Mouse (Mus musculus) layer of hippocampus, adult 8-10 months (tissue): ENCODE measurements around the gene Pts. TPM values are rescaled to one million over a fixed set of nuclear protein-coding genes. Genes with fewer than 3 reads are reported as not detected.
A peak's percentile ranks its signal among the peaks of the same experiment; 100 is the strongest.

ENCODE experiments used
- DNase-seq, 2 experiments: peaks; one replicate each; pipeline ENCODE4 v3.0.0; 2022; ENCODE audit warnings: low spot score in 2 of 2
- total RNA-seq, 4 experiments: library from RNA; stranded (reverse); gene quantifications; 2 replicates each; pipeline ENCODE4 v1.2.4; 2022

The Pts gene
- total RNA-seq, 4 experiments from 2014 or later, result 34.3 to 38.0 (median 35.7) TPM

DNA sequence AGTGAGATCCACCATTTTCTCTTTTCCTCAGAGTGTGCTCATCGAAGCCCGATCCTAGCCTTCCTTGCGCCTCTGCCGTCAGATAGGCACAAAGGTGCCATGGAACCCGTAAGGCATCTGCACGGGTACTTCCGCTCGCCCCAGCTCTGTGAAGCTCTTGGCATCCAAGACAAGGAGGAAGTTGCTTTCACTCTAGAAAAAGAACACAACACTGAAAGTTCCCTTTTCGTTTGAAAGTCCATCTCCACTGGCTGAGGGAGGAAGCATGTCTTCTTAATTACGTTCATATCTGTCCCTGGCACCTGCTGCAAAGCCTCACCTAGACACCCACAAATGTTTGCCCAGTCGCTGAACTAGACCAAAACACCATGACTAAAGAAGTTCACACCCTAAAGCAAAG, 4.8 kb upstream of the Pts start:
- no peak for DNase-seq

DNA sequence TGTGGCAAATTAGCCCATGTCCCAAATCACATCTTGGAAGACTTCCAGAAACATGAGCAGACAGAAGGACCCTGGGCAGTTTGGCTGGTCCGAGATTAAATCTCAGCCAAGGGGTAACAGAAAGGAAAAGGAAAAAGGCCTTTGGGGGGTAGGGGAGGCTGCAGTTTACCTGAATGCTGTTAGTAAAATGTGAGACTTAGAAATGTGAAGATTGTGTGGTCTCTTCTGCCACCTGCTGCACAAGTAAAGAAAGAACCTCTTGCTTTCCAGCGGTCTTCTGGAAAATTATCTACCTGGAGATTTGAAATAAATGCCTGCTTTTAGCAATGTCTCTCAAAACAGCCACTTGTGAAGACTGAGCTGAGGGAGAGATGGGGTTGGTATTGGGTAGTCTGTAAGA, 2.4 kb upstream of the Pts start:
- peak in 1 of 2 experiments; percentile 28 for DNase-seq

DNA sequence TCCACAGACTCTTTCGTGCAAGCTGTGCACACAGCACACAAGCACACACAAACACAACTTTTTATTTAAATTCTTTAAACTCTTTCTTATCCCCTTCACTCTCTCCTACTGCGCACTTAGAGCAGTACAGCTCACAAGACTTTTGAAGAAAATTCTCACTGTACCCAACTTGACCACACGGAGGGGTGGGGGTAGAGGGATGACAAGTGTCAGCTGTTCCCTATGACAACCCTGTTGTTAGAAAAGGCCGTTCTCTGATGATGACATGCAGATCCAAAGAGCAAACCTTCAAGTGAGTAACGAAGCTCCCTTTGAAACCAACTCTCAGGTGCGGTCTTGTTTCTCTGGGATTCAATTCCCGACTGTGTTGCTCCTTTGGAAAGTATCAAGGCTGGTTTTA, 664 bp downstream of the Pts start:
- no peak for DNase-seq

DNA sequence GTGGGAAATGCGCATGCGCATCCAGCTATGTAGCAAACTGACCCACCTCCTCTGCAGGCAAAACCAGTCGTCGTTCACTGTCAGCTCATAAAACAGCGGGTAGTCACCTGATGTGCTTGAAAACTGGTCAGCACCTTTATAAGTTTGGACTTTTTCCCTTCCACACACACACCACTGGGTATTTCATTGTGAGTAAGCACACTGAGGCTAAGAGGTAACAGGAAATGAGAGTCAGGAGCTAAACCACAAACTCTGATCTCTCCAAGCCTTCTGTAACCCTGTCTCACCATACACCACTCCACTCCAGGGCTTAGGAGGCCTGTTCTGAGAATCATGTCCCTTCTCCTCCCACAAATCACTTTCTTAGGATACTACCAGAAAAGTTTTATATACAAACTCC, 2.9 kb downstream of the Pts start:
- DNase-seq, result no peak

DNA sequence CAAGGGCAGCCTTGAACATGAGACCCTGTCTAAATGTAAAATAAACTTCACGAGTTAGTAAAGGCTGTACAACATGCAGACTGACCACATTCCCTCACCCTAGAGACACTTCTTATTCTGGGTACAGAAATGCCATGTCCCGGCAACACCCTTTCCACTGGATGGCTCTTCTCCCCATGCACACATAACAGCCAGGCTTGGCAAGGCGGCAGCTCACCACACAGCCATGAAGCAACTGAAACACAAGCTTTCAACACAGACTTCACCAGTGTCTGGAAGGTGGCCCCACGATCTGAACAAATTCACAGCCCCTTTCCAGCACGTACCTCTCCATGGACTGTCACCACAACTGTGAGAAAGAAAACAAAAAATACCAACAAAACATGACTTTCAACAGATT, 3.6 kb downstream of the Pts start:
- DNase-seq, result no peak

DNA sequence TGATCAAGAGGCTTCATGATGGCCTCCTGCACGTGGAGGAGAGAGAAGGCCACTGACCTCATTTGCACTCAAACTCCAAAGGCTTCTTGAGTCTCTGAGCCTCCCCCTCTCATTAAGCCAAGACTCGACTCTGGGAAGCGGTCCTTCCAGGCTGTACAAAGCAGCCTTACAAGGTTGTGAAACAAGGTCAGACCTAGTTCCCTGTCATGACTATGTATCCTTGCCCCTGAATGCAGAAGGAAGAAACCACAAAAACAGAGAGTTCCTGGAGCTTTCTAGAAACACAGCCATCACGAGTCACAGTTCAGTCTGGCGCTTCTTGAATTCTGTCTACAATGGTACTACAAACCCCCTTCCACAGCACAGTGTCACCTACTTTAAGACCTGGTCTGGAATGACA, 6.0 kb downstream of the Pts start:
- no peak for DNase-seq

DNA sequence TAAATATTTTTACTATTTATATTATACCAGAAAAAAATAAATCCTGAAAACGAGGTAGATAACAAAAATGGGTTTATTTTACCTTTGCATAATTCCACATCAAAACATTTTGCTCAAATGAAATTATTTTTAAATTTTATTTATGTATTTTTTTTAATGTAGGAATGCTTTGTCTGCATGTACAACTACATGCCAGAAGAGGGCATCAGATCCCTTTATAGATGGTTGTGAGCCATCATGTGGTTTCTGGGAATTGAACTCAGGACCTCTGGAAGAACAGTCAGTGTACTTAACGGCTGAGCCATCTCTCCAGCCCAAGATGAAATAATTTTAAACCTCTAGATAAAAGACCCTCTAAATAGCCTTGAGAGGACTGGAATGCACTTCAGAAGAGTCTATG, 7.0 kb downstream of the Pts start:
- no peak for DNase-seq

DNA sequence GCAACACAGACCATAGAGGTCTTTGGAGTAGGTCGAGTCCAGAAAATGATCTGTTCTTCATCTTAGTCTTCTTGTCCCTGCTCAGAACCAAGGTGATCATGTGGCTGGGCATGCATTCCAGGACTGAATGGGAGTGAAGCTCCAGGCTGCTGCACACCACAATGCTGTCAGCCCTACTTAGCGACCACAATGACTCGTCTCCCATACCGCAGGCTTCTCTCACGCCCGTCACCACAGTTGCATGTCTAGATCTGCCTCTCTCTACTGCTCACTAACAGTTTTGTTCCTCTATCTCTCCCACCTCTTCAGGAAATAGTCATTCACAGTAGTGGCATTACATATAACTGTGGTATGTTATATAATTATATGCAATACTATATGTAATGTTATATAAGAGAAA, 7.8 kb downstream of the Pts start:
- no peak for DNase-seq

DNA sequence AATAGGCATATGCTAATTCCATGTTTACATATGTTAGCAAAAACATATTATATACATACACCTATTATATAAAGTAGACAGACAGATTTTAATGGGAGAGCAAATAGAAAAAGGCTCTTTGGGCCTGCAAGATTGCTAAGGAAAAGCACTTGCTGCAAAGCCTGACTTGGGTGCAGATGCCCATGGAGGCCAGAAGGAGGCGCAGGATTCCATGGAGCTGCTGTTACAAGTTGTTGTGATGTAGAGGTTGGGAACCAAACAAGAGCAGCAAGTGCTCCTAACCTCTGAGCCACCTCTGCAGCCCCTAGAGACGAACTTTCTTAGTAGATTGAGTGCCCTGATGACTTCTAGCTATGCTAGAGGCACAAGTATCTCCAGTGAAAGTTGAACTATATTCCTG, 9.7 kb downstream of the Pts start:
- DNase-seq, result no peak

DNA sequence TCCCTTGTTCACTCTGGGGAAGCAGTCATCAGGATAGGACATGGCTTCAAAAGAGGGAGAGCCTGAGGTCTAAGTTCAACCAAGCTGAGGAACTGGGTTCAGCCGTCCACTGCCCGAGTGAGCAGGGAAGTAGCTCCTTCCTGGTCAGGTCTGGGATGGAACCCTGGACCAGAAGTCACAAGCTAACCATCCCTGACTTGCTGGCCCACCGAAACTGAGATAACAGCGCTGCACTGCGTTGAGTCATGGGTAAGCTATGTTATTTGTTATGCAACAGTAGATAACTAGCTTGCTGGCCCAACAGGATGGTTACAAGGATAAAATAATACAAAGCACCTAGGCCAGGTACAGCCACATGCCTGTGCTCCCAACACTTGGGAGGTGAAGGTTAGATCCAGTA, 13.1 kb downstream of the Pts start:
- no peak for DNase-seq

DNA sequence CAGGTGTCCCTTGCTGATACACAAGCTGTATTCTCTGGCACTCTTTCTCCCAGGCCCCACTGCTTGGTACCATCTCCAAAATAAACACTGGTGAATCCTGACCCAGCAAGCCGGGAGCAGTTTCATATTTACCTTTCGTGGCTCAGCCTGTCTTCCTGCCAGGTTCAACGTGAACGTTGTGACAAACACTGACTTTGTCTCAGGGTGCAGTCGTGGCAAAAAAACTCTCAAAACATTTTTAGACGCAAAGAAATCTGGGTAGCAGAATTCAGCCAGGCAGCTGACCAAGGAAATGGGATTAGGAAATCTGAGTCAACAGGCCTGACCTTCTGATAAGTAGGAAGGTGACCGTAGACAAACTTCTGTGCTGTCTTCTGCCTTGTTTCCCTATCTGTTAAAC, 21.0 kb downstream of the Pts start:
- DNase-seq, result no peak

DNA sequence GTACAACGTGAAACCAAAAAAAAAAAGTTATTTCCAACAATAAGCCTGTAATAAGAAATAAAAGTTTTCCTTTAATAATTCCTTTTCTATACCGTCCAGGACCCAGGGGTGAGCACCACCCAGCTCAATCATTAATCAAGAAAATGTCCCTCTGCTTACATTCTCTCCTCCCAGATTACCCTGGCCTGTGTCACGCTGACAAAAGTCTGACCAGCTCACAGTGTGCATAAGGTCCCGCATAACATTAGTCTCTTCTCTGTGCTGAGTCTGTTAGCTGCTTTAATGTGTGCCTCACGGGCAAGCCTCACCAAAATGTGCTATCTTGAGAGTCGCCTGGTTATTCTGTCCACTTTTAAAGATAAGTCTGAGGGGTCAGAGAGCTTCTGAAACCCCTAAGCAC, 23.1 kb downstream of the Pts start:
- no peak for DNase-seq

DNA sequence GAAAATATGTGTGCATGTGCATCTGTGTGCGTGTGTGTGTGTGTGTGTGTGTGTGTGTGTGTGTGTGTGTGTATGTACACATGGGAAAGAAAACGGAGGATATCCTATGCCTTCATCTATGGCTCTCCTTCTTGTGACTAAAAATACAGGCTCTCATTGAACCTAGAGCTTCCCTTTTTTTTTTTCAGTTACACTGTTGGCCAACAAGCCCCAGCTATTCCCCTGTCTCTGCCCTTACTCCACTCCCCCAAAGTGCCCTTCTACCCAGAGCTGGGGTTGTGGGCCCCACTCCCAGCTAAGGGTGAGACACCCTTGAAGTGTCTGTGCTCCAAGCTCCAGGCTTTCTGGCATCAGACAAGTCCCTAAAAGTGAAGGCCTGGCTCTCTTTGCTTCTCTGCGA, 25.6 kb downstream of the Pts start:
- DNase-seq, result no peak

DNA sequence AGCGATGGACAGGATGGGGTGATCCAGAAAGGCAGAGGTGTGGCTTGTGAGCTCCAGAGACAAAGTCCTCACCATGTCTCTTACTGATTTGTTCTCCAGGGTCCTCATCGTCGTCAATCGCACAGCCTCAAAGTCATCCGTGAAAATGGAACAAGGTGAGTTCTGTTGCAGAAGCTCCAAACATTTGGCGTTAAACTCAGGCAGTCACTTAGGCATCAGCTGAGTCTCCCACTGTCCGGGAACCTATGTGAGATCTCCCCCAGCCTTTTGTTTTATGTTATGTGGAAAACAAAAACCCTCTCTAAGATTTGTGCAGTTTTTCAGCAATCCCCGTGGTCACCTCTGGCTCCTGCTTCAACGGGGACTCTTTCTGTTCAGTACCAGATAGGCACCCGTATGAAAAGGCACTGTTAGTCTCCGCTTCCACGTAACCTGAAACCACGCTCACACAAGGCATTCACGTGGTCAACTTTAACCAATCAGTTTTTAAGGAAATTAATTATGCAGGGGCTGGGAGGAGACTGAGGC, 27.5 kb downstream of the Pts start:
- no peak for DNase-seq

DNA sequence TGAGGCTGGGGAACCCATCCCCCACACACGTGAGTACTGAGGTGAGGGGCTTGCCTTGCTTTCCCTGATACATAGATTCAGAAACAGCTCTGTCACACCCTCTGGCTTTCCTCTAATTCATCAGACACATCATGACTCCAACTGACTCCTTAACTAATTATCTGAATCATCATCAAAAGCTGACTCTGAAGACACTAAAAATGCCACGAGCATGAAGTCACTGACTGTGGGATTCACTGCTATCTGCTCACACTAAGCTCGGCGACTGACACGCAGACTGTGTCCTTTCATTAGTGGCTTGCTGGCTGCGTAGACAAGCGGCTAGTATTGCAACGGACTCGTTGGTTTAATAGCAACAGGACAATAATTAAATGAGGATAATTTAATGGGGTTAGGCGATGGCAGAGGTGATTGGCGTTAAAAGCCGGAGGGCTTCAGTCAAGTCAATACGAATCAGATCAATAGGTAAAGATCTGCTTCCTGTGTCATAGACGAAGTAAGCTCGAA, 28.0 kb downstream of the Pts start:
- DNase-seq, result no peak

DNA sequence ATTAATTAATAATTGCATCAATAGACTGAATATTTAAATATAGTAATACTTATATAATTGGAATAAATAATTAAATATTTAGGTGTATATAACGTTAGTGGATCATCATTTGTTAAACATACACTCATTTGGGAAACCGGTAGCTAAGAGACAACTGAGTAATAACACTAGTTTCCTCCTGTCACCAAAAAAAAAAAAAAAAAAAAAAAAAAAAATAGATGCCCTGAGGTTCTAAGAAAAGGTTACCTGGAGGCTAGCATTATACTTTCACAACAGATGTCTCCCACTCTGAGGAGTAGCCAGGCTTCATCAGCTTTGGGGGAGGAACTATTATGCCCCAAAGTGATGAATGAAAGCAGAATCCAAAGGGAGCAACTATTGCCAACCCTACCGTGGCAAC, 28.7 kb downstream of the Pts start:
- DNase-seq, result no peak

DNA sequence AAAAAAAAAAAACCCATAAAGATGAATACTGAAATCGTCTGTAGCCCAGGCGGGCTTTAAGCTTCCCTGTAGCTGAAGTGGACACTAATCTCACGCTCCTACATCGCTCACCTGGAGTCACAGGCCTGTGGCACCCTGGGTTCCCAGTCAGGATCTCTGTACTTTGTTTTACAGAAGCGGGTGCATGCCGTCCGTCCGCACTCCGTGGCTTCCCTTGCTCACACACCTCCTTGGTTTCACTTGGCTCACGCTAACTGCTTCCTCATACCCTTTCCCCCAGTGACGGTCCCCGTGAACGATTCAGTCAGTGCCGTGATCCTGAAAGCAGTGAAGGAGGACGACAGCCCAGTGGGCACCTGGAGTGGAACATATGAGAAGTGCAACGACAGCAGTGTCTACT, 29.7 kb downstream of the Pts start:
- no peak for DNase-seq

DNA sequence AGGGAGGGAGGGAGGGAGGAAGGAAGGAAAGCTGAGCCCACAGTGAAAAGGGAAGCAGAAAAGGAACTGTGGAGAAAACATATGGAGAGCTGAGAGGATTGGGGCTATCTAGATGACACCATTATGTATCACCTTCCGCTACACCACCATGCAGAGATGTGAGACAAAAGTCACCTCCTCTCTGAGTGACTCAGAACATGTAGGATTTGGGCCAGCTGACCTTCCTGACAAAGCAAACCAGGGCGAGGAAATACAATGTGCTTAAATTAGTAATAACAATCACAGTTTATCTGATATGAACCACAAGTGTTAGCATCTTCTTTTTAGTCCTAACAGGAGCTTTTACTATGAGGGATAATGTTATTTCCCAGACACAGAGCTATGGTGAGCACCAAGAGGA, 31.0 kb downstream of the Pts start:
- DNase-seq, result no peak

DNA sequence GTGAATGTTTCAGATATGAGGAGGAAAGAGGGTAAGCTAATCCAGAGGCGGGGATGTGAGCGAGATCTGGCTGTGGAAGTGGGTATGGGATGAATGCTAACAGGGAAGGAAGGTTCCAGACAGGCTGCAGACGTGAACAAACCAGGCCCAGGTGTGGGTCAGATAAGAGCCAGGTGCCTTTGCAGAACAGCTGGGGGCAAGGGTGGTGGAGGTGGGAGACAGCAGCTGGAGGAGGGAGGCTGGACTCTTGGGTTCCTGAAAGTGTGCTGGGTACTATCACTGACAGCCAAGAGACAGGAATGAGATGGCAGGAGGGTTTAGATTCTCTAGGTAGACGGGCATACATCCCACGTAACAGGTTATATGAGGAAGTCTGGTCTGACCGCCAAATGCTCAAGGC, 31.4 kb downstream of the Pts start:
- DNase-seq, result no peak

DNA sequence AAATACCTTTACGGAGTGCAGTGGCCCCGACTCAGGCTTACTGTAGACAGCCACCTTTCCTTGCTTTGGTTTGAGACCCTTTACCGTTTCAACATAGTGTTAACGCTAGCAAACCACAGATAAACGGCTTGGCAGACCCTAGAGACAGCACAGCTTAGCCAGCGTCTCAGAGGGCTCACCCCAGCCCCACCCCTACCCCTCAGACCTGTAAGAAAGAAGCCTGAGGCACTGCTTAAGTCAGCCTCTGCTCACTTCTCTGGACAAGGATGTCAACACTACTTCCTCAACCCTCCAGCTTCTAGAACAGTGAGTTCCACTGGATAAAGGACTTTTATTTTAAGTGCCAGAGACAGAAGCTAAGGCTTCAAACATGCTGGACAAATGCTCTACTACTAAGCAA, 32.0 kb downstream of the Pts start:
- DNase-seq, result no peak

DNA sequence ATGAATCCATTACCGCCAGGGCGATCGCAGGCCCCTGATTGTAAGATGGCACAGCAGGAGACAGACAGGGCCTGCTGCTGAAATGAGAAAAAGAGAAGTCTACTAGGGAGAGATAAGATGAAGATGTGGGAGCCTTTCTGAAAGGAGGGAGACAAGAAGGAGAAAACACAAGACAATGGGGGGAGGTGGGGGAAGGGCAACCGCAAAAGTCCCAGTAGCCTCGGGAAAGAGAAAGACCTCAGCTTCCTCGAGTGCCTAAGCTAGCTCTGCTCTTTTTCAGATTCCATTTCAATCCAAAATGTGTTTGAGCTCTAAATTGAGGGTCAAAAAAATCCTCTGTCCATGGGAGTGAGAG, 32.4 kb downstream of the Pts start:
- DNase-seq, result no peak

DNA sequence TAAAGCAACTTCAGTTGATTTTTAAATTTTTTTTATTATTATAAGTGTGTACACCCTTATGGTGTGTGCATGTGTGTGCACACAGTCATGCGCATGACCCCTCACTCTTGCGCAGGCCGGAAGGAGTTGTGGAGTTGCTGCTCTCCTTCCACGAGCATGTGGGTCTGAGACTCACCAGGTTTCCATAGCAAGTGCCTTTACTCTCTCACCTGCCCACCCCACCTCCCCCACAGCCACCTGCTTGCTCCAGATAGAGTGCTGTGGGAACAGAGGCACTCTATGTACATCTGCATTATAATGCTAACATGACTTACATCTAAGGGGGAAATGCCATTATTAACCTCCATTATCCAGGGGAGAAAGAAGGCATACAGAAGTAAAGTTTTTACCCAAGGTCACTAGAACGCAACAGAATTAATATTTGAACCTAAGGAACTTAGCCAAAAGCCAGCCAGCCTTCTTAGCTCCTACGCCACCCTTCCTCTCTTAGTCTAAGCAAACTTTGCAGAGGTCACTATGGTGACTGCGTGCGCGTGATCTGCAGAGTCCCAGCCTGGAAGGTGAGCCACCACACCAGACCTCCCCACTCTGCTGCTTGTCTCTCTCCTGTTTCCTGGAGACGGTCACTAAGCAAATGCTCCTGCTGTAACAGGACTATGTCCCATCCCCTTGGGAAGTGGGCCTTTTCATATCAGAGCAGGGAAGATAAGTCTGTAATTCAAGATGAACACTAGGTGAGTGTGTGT, 32.9 kb downstream of the Pts start:
- no peak for DNase-seq

DNA sequence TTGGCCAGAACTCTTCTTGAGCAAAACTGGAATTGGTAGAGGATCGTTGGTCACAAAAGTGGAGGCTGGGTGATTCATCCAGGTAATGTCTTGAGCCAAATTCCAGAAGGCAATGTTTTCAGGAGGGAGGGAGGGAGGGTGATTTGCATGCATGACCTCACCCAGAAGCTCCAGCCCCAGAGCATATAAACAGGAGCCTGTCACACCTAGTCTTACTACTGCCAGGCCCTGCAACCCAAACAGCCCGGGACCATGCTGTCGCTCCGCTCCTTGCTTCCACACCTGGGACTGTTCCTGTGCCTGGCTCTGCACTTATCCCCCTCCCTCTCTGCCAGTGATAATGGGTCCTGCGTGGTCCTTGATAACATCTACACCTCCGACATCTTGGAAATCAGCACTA, 34.2 kb downstream of the Pts start, which contains the start of gene Plet1:
Plet1 (plus strand) TSS at position 215 of the 400 bp plus-strand sequence.
- DNase-seq, result no peak

DNA sequence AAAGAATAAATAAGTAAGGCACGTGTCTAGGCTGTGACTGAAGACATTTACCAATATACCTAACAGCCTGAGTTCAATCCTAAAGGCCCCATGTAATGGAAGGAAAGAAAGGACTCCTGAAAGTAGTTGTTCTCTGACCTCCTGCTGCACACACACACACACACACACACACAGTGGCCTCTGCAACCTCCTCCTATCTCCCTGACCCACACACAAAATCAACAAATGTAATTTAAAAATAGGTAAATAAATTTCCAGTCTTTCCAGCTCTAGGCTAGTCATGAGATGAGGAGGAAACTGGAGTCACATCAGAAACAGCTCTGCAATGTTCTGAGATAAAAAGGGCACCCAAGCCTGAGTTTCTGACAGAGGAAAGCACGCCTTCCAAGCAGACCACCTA, 34.7 kb downstream of the Pts start:
- DNase-seq, result no peak
